Mouse (Mus musculus): ENCODE data around the gene Fcgr3. TPM values are rescaled to one million over a fixed set of nuclear protein-coding genes. Genes with fewer than 3 reads are reported as not detected.
"Not testable (repeated sequence)": the region's sequence is repeated elsewhere in the genome, so short reads cannot be mapped to it uniquely, and the experiment has no call there.

The Fcgr3 gene
- polyA plus RNA-seq, 1 experiment from 2014 or later: 3.8 TPM

DNA sequence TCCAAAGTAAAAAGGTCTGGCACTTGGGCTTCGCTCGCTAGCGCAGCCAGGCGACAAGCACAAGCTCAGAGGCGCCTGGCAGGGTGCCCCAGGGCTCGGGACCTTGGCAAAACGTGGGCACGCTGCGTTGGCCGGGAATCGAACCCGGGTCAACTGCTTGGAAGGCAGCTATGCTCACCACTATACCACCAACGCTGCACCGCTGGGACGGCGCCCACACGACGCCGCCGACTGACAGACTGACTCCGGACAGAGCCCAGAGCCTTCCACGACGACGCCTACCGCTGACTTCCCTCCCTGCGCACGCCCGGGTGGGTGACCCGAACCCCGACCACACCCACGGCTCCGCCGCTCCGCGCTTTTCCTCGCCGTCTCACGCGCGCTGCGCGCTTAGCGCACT, 15.1 kb upstream of the Fcgr3 start:
- H3K36me3 ChIP-seq (ENCODE audit: poor library complexity, severe bottlenecking); H3K9ac ChIP-seq; H3K4me1 ChIP-seq; H3K4me2 ChIP-seq; H3K9me3 ChIP-seq (replicated peaks); H3K27ac ChIP-seq; H3K4me3 ChIP-seq: not testable (repeated sequence)
- ATAC-seq: peak; percentile 33
- peaks cover 26% of the 10 kb centered on the region for H3K27me3 ChIP-seq
- no CpG with 5 or more reads among the region's 43 CpGs for WGBS

DNA sequence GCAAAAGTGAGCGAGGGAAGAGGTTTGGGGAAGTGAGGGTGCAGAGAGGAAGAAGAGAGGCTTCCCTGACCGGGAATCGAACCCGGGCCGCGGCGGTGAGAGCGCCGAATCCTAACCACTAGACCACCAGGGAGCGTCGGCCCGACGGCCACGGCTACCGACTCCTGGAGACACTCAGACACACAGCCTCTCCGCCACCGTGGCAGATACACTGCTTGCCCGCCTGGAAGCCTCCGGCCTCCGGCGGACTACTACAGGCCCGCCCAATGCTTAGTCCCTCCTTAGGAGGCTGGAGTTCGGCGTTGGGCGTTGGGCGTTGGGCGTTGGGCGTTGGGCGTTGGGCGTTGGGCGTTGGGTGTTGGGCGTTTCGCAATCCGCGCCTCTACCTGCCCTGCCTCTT, 14.6 kb upstream of the Fcgr3 start:
- WGBS: 0% methylated on average over 1 of the region's 35 CpGs

DNA sequence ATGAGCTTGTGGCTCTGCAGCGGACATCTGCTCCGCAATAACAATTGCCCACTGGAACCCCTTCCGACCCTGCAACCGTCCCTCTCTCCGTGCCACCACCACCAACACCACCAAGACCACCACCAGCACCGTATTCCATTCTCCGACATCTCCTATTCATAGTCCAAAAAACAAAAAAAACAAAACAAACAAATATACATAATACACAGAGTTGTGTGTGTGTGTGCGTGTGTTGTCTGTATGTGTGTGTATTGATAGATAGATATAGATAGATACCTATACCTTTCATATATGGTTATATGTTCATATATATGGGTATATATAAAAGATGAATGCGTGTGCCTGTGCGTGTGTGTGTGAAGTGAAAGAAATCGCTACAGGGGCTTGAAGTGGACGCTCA, 13.7 kb upstream of the Fcgr3 start:
- Histone ChIP-seq H3K4me3 (peak overlapping the region; percentile 11), H3K27me3 (peaks cover 35% of the 10 kb centered on the region), H3K4me2 (peak overlapping the region; percentile 50)
- H3K9ac ChIP-seq; H3K4me1 ChIP-seq; ATAC-seq; H3K9me3 ChIP-seq (replicated peaks); H3K27ac ChIP-seq; H3K36me3 ChIP-seq (ENCODE audit: poor library complexity, severe bottlenecking): not testable (repeated sequence)
- 14% methylated on average over 12 of the region's 12 CpGs for WGBS

More for the DNA sequence above, 14.6 kb upstream of the Fcgr3 start:
- not testable (repeated sequence) for H3K4me2 ChIP-seq; H3K4me1 ChIP-seq; H3K27ac ChIP-seq; H3K9ac ChIP-seq; H3K9me3 ChIP-seq (replicated peaks); H3K36me3 ChIP-seq (ENCODE audit: poor library complexity, severe bottlenecking); H3K4me3 ChIP-seq
- ATAC-seq: peak; percentile 50
- peaks cover 27% of the 10 kb centered on the region for H3K27me3 ChIP-seq

DNA sequence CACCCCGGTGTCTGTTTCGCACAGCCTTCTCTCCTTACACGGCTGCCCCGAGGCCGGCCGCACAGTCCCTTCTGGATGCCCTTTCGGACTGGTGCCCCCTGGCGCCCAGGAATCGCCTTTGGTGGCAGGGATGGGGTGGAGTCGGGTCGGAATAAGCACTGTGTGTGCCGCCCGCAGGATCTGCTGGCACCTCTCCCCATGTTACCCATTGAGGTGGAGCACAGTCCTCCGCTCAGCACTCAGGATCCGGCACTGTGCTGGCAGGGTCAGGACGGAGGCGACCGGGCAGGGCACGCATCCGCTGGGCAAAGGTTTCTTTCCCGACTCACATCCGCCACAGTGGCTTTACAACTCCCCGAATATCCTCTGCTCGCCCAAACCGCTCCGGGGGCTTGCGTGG, 13.2 kb upstream of the Fcgr3 start:
- H3K4me1 ChIP-seq; H3K36me3 ChIP-seq (ENCODE audit: poor library complexity, severe bottlenecking); H3K27ac ChIP-seq; H3K9me3 ChIP-seq (replicated peaks); H3K9ac ChIP-seq: not testable (repeated sequence)
- peak overlapping the region; percentile 50 for H3K4me2 ChIP-seq
- peaks cover 35% of the 10 kb centered on the region for H3K27me3 ChIP-seq
- WGBS: 2% methylated on average over 20 of the region's 27 CpGs
- peak; percentile 39 for ATAC-seq
- H3K4me3 ChIP-seq: peak overlapping the region; percentile 29

DNA sequence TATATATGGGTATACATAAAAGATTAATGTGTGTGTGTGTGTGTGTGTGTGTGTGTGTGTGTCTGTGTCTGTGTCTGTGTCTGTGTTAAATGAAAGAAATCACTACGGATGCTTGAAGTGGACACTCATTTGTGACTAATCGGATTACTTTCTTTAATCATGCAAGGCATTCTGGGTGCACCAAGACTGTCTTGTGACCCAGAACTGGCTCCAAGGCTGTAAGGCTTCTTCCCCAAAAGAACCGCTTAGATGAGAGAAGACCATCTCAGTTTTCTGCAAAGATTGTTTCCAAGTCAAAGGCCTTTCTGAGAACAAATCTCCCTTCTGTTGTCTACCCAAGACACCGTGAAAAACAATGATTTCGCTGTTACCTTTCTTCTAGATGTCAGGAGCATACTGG, 12.5 kb upstream of the Fcgr3 start:
- H3K4me1 ChIP-seq; H3K9me3 ChIP-seq (replicated peaks); H3K9ac ChIP-seq; H3K36me3 ChIP-seq (ENCODE audit: poor library complexity, severe bottlenecking); H3K4me2 ChIP-seq; H3K4me3 ChIP-seq; H3K27ac ChIP-seq; ATAC-seq: not testable (repeated sequence)
- peaks cover 35% of the 10 kb centered on the region for H3K27me3 ChIP-seq
- WGBS: 27% methylated on average over 5 of the region's 5 CpGs

- not testable (repeated sequence) for H3K4me1 ChIP-seq; H3K9me3 ChIP-seq (replicated peaks); H3K36me3 ChIP-seq (ENCODE audit: poor library complexity, severe bottlenecking); ATAC-seq; H3K4me2 ChIP-seq; H3K4me3 ChIP-seq; H3K27ac ChIP-seq; H3K9ac ChIP-seq
- whole genome bisulfite sequencing: 68% methylated on average over 5 of the region's 5 CpGs
- H3K27me3 ChIP-seq: peaks cover 30% of the 10 kb centered on the region
Observed at GRCm38 (mm10) chr1:171076176-171076575, 11.4 kb upstream of the Fcgr3 start.

- 20% methylated on average over 5 of the region's 10 CpGs for WGBS
- H3K4me3 ChIP-seq; H3K9ac ChIP-seq; H3K4me1 ChIP-seq; H3K36me3 ChIP-seq (ENCODE audit: poor library complexity, severe bottlenecking); H3K4me2 ChIP-seq; H3K27ac ChIP-seq; H3K9me3 ChIP-seq (replicated peaks): not testable (repeated sequence)
- peak; percentile 5; the same call in 1 of the 2 replicates for ATAC-seq
- peaks cover 42% of the 10 kb centered on the region for H3K27me3 ChIP-seq
Observed at GRCm38 (mm10) chr1:171074283-171074682, 9.5 kb upstream of the Fcgr3 start.

GRCm38 (mm10) chr1:171072217-171072616, 7.5 kb upstream of the Fcgr3 start:
- peaks cover 32% of the 10 kb centered on the region for H3K27me3 ChIP-seq
- H3K9ac ChIP-seq; H3K4me3 ChIP-seq; H3K9me3 ChIP-seq (replicated peaks); H3K4me1 ChIP-seq; H3K36me3 ChIP-seq (ENCODE audit: poor library complexity, severe bottlenecking); H3K4me2 ChIP-seq; H3K27ac ChIP-seq: not testable (repeated sequence)
- no CpG with 5 or more reads among the region's 45 CpGs for WGBS
- peak; percentile 52 for ATAC-seq

DNA sequence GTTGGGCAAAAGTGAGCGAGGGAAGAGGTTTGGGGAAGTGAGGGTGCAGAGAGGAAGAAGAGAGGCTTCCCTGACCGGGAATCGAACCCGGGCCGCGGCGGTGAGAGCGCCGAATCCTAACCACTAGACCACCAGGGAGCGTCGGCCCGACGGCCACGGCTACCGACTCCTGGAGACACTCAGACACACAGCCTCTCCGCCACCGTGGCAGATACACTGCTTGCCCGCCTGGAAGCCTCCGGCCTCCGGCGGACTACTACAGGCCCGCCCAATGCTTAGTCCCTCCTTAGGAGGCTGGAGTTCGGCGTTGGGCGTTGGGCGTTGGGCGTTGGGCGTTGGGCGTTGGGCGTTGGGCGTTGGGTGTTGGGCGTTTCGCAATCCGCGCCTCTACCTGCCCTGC, 7.0 kb upstream of the Fcgr3 start:
- not testable (repeated sequence) for H3K4me3 ChIP-seq; H3K36me3 ChIP-seq (ENCODE audit: poor library complexity, severe bottlenecking); H3K9ac ChIP-seq; H3K4me1 ChIP-seq; H3K27ac ChIP-seq; H3K9me3 ChIP-seq (replicated peaks); H3K4me2 ChIP-seq
- no CpG with 5 or more reads among the region's 35 CpGs for WGBS
- peak; percentile 60 for ATAC-seq
- peaks cover 29% of the 10 kb centered on the region for H3K27me3 ChIP-seq

- WGBS: 25% methylated on average over 16 of the region's 16 CpGs
- H3K9me3 ChIP-seq (replicated peaks); ATAC-seq; H3K4me1 ChIP-seq; H3K4me3 ChIP-seq; H3K36me3 ChIP-seq (ENCODE audit: poor library complexity, severe bottlenecking); H3K9ac ChIP-seq; H3K27ac ChIP-seq: not testable (repeated sequence)
- peaks cover 36% of the 10 kb centered on the region for H3K27me3 ChIP-seq
- peak overlapping the region; percentile 37 for H3K4me2 ChIP-seq
Observed at GRCm38 (mm10) chr1:171070879-171071278, 6.1 kb upstream of the Fcgr3 start.

DNA sequence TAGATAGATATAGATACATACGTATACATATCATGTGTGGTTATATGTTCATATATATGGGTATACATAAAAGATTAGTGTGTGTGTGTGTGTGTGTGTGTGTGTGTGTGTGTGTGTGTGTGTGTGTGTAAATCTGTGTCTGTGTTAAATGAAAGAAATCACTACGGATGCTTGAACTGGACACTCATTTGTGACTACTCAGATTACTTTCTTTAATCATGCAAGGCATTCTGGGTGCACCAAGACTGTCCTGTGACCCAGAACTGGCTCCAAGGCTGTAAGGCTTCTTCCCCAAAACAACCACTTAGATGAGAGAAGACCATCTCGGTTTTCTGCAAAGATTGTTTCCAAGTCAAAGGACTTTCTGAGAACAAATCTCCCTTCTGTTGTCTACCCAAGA, 4.8 kb upstream of the Fcgr3 start:
- not testable (repeated sequence) for ATAC-seq; H3K27ac ChIP-seq; H3K36me3 ChIP-seq (ENCODE audit: poor library complexity, severe bottlenecking); H3K4me2 ChIP-seq; H3K4me1 ChIP-seq; H3K4me3 ChIP-seq; H3K9ac ChIP-seq; H3K9me3 ChIP-seq (replicated peaks)
- 67% methylated on average over 3 of the region's 3 CpGs for WGBS
- H3K27me3 ChIP-seq: peaks cover 45% of the 10 kb centered on the region

GRCm38 (mm10) chr1:171067928-171068327, 3.2 kb upstream of the Fcgr3 start:
- peaks cover 50% of the 10 kb centered on the region for H3K27me3 ChIP-seq

GRCm38 (mm10) chr1:171066583-171066982, 1.8 kb upstream of the Fcgr3 start:
- H3K27ac ChIP-seq; H3K36me3 ChIP-seq (ENCODE audit: poor library complexity, severe bottlenecking); H3K4me2 ChIP-seq; H3K4me1 ChIP-seq; H3K4me3 ChIP-seq; H3K9ac ChIP-seq; H3K9me3 ChIP-seq (replicated peaks): not testable (repeated sequence)
- peak; percentile 20 for ATAC-seq
- H3K27me3 ChIP-seq: peaks cover 51% of the 10 kb centered on the region
- WGBS: 14% methylated on average over 3 of the region's 10 CpGs

More at GRCm38 (mm10) chr1:171067928-171068327, 3.2 kb upstream of the Fcgr3 start:
- not testable (repeated sequence) for ATAC-seq; H3K9ac ChIP-seq; H3K36me3 ChIP-seq (ENCODE audit: poor library complexity, severe bottlenecking); H3K9me3 ChIP-seq (replicated peaks); H3K4me3 ChIP-seq; H3K4me1 ChIP-seq; H3K4me2 ChIP-seq; H3K27ac ChIP-seq
- 60% methylated on average over 5 of the region's 5 CpGs for WGBS

All from forebrain, embryonic 13.5 days (tissue).